Mouse (Mus musculus) cortical plate, adult 2 months (tissue): ENCODE measurements at regions not wholly inside any gene's neighbourhood (a gene's known extent, or its start where the extent isn't known, plus 50 kb on each side); places are given as distances from the start of the nearest gene placed in this dataset.

ENCODE experiments used
- H3K27ac ChIP-seq: fragments of 200-500 bp; 2 replicates; pipeline ENCODE4 v1.5.1; 2012; ENCODE audit warnings: low read length, control low read depth, inconsistent platforms; ENCODE audit not compliant: insufficient read depth
- H3K4me1 ChIP-seq: fragments of 200-500 bp; 2 replicates; pipeline ENCODE4 v1.6.1; 2011; ENCODE audit warnings: low read length; ENCODE audit not compliant: control insufficient read depth, insufficient read depth
- H3K4me3 ChIP-seq: fragments of 200-500 bp; 2 replicates; pipeline ENCODE4 v1.5.1; 2011; ENCODE audit warnings: mild to moderate bottlenecking, low read length, control low read depth; ENCODE audit not compliant: insufficient read depth
- CTCF ChIP-seq: fragments of 200-500 bp; IDR thresholded peaks from 2 replicates; pipeline ENCODE4 v1.5.1; 2011; ENCODE audit warnings: mild to moderate bottlenecking, control low read depth, low read length; ENCODE audit not compliant: insufficient read depth; ENCODE audit errors: extremely low read depth
- POLR2A ChIP-seq: fragments of 200-500 bp; IDR thresholded peaks from 2 replicates; pipeline ENCODE4 v1.6.1; 2011; ENCODE audit warnings: mild to moderate bottlenecking, low read length, control low read depth; ENCODE audit not compliant: insufficient read depth; ENCODE audit errors: extremely low read depth

- peaks cover 3% of the 10 kb centered on the region for H3K4me1 ChIP-seq
- no peak overlapping the region for H3K27ac ChIP-seq
- TF ChIP-seq CTCF (no peak), POLR2A (no peak)
- no peak overlapping the region for H3K4me3 ChIP-seq
These were observed 469.0 kb downstream of the Rps24 start for GRCm38 (mm10) chr14:24955891-24956410.

GRCm38 (mm10) chr14:24956528-24957210 lies 469.7 kb downstream of the Rps24 start:
- H3K4me3 ChIP-seq, result no peak overlapping the region
- no peak overlapping the region for H3K27ac ChIP-seq
- TF ChIP-seq CTCF (no peak), POLR2A (no peak)
- H3K4me1 ChIP-seq, result peaks cover 3% of the 10 kb centered on the region

GRCm38 (mm10) chr14:24957392-24957791 lies 470.5 kb downstream of the Rps24 start:
- Histone ChIP-seq H3K27ac (no peak overlapping the region), H3K4me1 (peaks cover 3% of the 10 kb centered on the region), H3K4me3 (no peak overlapping the region)
- TF ChIP-seq CTCF (no peak), POLR2A (no peak)

GRCm38 (mm10) chr14:24958821-24959220 lies 471.9 kb downstream of the Rps24 start:
- TF ChIP-seq POLR2A (no peak), CTCF (no peak)
- Histone ChIP-seq H3K4me1 (peaks cover 3% of the 10 kb centered on the region), H3K27ac (no peak overlapping the region), H3K4me3 (no peak overlapping the region)

- no peak for TF ChIP-seq POLR2A
- TF ChIP-seq CTCF, result no peak
- no peak overlapping the region for H3K4me3 ChIP-seq
- H3K27ac ChIP-seq, result no peak overlapping the region
These were observed 472.5 kb downstream of the Rps24 start for GRCm38 (mm10) chr14:24959401-24959800.

GRCm38 (mm10) chr14:24960082-24960482 lies 473.2 kb downstream of the Rps24 start:
- H3K27ac ChIP-seq, result no peak overlapping the region
- H3K4me1 ChIP-seq, result peaks cover 3% of the 10 kb centered on the region
- no peak for TF ChIP-seq CTCF
- no peak for TF ChIP-seq POLR2A
- H3K4me3 ChIP-seq, result no peak overlapping the region

More at GRCm38 (mm10) chr14:24959401-24959800, 472.5 kb downstream of the Rps24 start:
- peaks cover 3% of the 10 kb centered on the region for H3K4me1 ChIP-seq

- Histone ChIP-seq H3K4me1 (peaks cover 3% of the 10 kb centered on the region), H3K27ac (no peak overlapping the region), H3K4me3 (no peak overlapping the region)
- TF ChIP-seq CTCF, result no peak
- TF ChIP-seq POLR2A, result no peak
These were observed 473.9 kb downstream of the Rps24 start for GRCm38 (mm10) chr14:24960875-24961274.

GRCm38 (mm10) chr14:24961721-24962120 lies 474.8 kb downstream of the Rps24 start:
- Histone ChIP-seq H3K4me3 (no peak overlapping the region), H3K4me1 (peaks cover 3% of the 10 kb centered on the region), H3K27ac (no peak overlapping the region)
- TF ChIP-seq POLR2A (no peak), CTCF (no peak)

GRCm38 (mm10) chr14:24969584-24969983 lies 482.7 kb downstream of the Rps24 start:
- no peak overlapping the region for H3K4me3 ChIP-seq
- H3K4me1 ChIP-seq, result no peaks in the 10 kb centered on the region
- no peak overlapping the region for H3K27ac ChIP-seq
- TF ChIP-seq CTCF (no peak), POLR2A (no peak)

- no peak for TF ChIP-seq CTCF
- no peak for TF ChIP-seq POLR2A
- Histone ChIP-seq H3K27ac (no peak overlapping the region), H3K4me1 (no peaks in the 10 kb centered on the region), H3K4me3 (no peak overlapping the region)
These were observed 485.4 kb downstream of the Rps24 start for GRCm38 (mm10) chr14:24972357-24972756.
